Mouse (Mus musculus): ENCODE data around the gene Psmb7. TPM values are rescaled to one million over a fixed set of nuclear protein-coding genes. Genes with fewer than 3 reads are reported as not detected.

The Psmb7 gene
- polyA plus RNA-seq, 1 experiment: 99.0 TPM

- Histone ChIP-seq H3K27ac (ENCODE audit: control insufficient read depth, insufficient read depth, low read length) (no peak overlapping the region), H3K4me1 (replicated peaks; ENCODE audit: control insufficient read depth, insufficient read depth, low read length) (no peaks in the 10 kb centered on the region), H3K4me3 (ENCODE audit: control insufficient read depth, insufficient read depth, low read length) (no peak overlapping the region), H3K36me3 (ENCODE audit: control insufficient read depth, insufficient read depth, low read length) (peaks cover 20% of the 10 kb centered on the region), H3K27me3 (ENCODE audit: control insufficient read depth, insufficient read depth, low read length) (no peaks in the 10 kb centered on the region)
- no peak for DNase-seq
- 75% methylated on average over 8 of the region's 8 CpGs for WGBS
- no peak for TF ChIP-seq POLR2A (IDR thresholded peaks at IDR 0.05; ENCODE audit: control insufficient read depth, extremely low read depth, insufficient read depth, low read length, poor library complexity)
- TF ChIP-seq CTCF (IDR thresholded peaks at IDR 0.05; ENCODE audit: borderline replicate concordance, control insufficient read depth, extremely low read depth, insufficient read depth, low read length, poor library complexity): no peak
Observed at GRCm38 (mm10) chr2:38623821-38624590, 19.9 kb downstream of the Psmb7 start.

GRCm38 (mm10) chr2:38623411-38623810 lies 20.5 kb downstream of the Psmb7 start:
- DNase-seq: no peak
- Histone ChIP-seq H3K27ac (ENCODE audit: control insufficient read depth, insufficient read depth, low read length) (no peak overlapping the region), H3K4me3 (ENCODE audit: control insufficient read depth, insufficient read depth, low read length) (no peak overlapping the region), H3K27me3 (ENCODE audit: control insufficient read depth, insufficient read depth, low read length) (no peaks in the 10 kb centered on the region), H3K36me3 (ENCODE audit: control insufficient read depth, insufficient read depth, low read length) (peaks cover 17% of the 10 kb centered on the region), H3K4me1 (replicated peaks; ENCODE audit: control insufficient read depth, insufficient read depth, low read length) (no peaks in the 10 kb centered on the region)
- TF ChIP-seq POLR2A (IDR thresholded peaks at IDR 0.05; ENCODE audit: control insufficient read depth, extremely low read depth, insufficient read depth, low read length, poor library complexity) (no peak), CTCF (IDR thresholded peaks at IDR 0.05; ENCODE audit: borderline replicate concordance, control insufficient read depth, extremely low read depth, insufficient read depth, low read length, poor library complexity) (no peak)
- WGBS: 61% methylated on average over 3 of the region's 3 CpGs

- peaks cover 9% of the 10 kb centered on the region; the same call in 1 of the 2 replicates for H3K36me3 ChIP-seq (ENCODE audit: control insufficient read depth, insufficient read depth, low read length)
- WGBS: 80% methylated on average over 6 of the region's 6 CpGs
- no peak overlapping the region for H3K4me3 ChIP-seq (ENCODE audit: control insufficient read depth, insufficient read depth, low read length)
- no peak for DNase-seq
- TF ChIP-seq CTCF (IDR thresholded peaks at IDR 0.05; ENCODE audit: borderline replicate concordance, control insufficient read depth, extremely low read depth, insufficient read depth, low read length, poor library complexity) (no peak), POLR2A (IDR thresholded peaks at IDR 0.05; ENCODE audit: control insufficient read depth, extremely low read depth, insufficient read depth, low read length, poor library complexity) (no peak)
- no peaks in the 10 kb centered on the region for H3K27me3 ChIP-seq (ENCODE audit: control insufficient read depth, insufficient read depth, low read length)
- no peaks in the 10 kb centered on the region for H3K4me1 ChIP-seq (replicated peaks; ENCODE audit: control insufficient read depth, insufficient read depth, low read length)
- no peak overlapping the region for H3K27ac ChIP-seq (ENCODE audit: control insufficient read depth, insufficient read depth, low read length)
Observed at GRCm38 (mm10) chr2:38621610-38622021, 22.3 kb downstream of the Psmb7 start.

DNA sequence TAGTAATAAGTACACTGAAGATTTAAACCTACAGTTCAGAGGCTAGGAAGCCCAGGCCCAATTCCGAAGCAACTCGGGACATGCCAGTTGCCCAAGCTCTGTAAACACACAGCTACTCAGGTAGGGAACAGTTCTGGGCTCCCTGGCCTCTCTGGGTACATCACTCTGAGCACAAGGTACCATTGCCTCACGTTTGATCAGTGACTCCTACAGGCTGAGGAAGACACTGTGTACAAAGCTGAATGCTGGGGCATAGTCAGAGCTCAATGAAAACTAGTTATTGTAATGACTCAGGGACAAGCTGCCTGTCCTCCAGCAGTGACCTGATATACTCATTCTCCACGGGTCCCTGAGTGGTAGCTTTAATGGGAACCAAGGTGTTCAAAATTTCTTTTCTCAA lies 22.8 kb downstream of the Psmb7 start:
- Histone ChIP-seq H3K4me1 (replicated peaks; ENCODE audit: control insufficient read depth, insufficient read depth, low read length) (no peaks in the 10 kb centered on the region), H3K27me3 (ENCODE audit: control insufficient read depth, insufficient read depth, low read length) (no peaks in the 10 kb centered on the region), H3K36me3 (ENCODE audit: control insufficient read depth, insufficient read depth, low read length) (peaks cover 4% of the 10 kb centered on the region; the same call in 1 of the 2 replicates), H3K27ac (ENCODE audit: control insufficient read depth, insufficient read depth, low read length) (no peak overlapping the region), H3K4me3 (ENCODE audit: control insufficient read depth, insufficient read depth, low read length) (no peak overlapping the region)
- TF ChIP-seq CTCF (IDR thresholded peaks at IDR 0.05; ENCODE audit: borderline replicate concordance, control insufficient read depth, extremely low read depth, insufficient read depth, low read length, poor library complexity): no peak
- no peak for DNase-seq
- 92% methylated on average over 4 of the region's 4 CpGs for WGBS

DNA sequence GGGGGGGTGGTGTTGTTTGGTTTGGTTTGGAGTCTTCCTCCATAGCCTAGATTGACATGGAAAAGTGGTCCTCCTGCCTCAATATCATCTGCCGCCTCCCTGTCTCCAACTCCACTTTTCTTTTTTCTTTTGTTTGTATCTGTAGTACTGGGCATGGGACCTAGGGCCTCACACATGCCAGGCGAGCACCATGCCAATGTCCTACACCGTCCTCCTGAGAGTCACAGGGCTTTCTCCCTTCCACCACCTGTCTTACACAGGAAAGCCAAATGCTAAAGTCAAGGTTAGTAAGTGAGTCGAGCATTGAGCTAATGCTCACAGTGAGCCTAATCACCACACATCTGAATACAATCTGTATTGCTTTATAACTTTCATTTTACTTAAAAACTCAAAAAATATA lies 24.1 kb downstream of the Psmb7 start:
- no peak for DNase-seq
- Histone ChIP-seq H3K36me3 (ENCODE audit: control insufficient read depth, insufficient read depth, low read length) (no peaks in the 10 kb centered on the region; the same call in 1 of the 2 replicates), H3K4me1 (replicated peaks; ENCODE audit: control insufficient read depth, insufficient read depth, low read length) (no peaks in the 10 kb centered on the region), H3K27me3 (ENCODE audit: control insufficient read depth, insufficient read depth, low read length) (no peaks in the 10 kb centered on the region), H3K27ac (ENCODE audit: control insufficient read depth, insufficient read depth, low read length) (no peak overlapping the region), H3K4me3 (ENCODE audit: control insufficient read depth, insufficient read depth, low read length) (no peak overlapping the region)
- 98% methylated on average over 4 of the region's 4 CpGs for WGBS
- TF ChIP-seq POLR2A (IDR thresholded peaks at IDR 0.05; ENCODE audit: control insufficient read depth, extremely low read depth, insufficient read depth, low read length, poor library complexity): no peak
- TF ChIP-seq CTCF (IDR thresholded peaks at IDR 0.05; ENCODE audit: borderline replicate concordance, control insufficient read depth, extremely low read depth, insufficient read depth, low read length, poor library complexity): no peak

DNA sequence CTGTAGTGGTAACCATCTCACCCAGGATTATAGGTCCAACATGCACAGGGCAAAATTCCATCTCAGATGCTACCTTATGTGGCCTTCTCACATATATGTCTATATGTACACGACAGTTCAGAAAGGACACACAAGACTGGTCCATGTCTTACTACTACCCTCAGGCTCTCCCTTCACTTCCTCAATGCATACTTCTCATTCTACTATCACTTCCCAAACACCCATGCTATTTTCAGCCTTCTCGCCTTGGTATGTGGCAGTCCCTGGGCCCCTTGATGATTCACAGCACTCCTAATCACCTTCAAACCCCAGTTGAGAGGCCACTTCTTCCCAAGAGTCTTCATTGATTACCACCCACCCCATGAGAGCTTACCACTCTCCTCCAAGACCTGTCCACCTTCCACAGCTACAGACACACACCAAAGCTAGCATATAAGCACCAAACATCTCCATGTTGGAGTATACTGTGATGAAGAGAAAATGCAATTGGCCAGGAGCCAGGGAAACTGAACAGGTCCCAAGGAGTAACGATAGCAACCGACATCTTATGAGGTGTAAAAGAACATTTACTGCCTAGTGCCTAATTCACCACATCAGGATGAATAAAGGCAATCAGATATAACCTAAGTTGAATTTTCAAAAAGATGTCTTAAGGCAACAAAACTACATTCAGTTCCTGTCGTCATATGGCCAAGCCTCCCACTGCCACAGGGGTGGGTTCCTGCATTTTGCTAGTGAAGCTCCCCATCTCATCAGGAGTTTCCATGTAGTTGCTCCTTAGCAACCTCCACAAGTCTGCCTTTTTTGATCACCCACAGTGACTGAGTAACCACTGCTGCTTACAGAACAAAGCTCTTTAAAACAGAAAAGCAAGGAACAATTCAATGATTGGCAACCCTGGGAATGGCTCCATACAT lies 26.7 kb downstream of the Psmb7 start:
- H3K4me3 ChIP-seq (ENCODE audit: control insufficient read depth, insufficient read depth, low read length): no peak overlapping the region
- no peaks in the 10 kb centered on the region for H3K27me3 ChIP-seq (ENCODE audit: control insufficient read depth, insufficient read depth, low read length)
- H3K36me3 ChIP-seq (ENCODE audit: control insufficient read depth, insufficient read depth, low read length): peaks cover 5% of the 10 kb centered on the region; the same call in 1 of the 2 replicates
- TF ChIP-seq CTCF (IDR thresholded peaks at IDR 0.05; ENCODE audit: borderline replicate concordance, control insufficient read depth, extremely low read depth, insufficient read depth, low read length, poor library complexity): no peak
- no peak for TF ChIP-seq POLR2A (IDR thresholded peaks at IDR 0.05; ENCODE audit: control insufficient read depth, extremely low read depth, insufficient read depth, low read length, poor library complexity)
- H3K4me1 ChIP-seq (replicated peaks; ENCODE audit: control insufficient read depth, insufficient read depth, low read length): no peaks in the 10 kb centered on the region
- no peak overlapping the region for H3K27ac ChIP-seq (ENCODE audit: control insufficient read depth, insufficient read depth, low read length)
- DNase-seq: no peak
- 96% methylated on average over 5 of the region's 5 CpGs for WGBS

Measured in thymus, adult 2 months (tissue).